Mouse (Mus musculus) cerebellum, adult 2 months (tissue): ENCODE measurements around the gene Dynlt3. TPM values are rescaled to one million over a fixed set of nuclear protein-coding genes. Genes with fewer than 3 reads are reported as not detected.
"Not testable (repeated sequence)": the region's sequence is repeated elsewhere in the genome, so short reads cannot be mapped to it uniquely, and the experiment has no call there.

Experiments
- DNase-seq, 2 experiments: peaks; one replicate each; pipeline ENCODE4 v3.0.0; 2021
- H3K27ac ChIP-seq: fragments of 200-500 bp; 2 replicates; pipeline ENCODE4 v1.5.1; 2012; ENCODE audit warnings: low read length, control low read depth, inconsistent platforms; ENCODE audit not compliant: insufficient read depth
- H3K27me3 ChIP-seq: fragments of 200-500 bp; 2 replicates; pipeline ENCODE4 v1.6.1; 2012; ENCODE audit warnings: inconsistent platforms, mild to moderate bottlenecking, low read length, moderate library complexity; ENCODE audit not compliant: control insufficient read depth, insufficient read depth
- H3K4me1 ChIP-seq: fragments of 200-500 bp; 2 replicates; pipeline ENCODE4 v1.6.1; 2011; ENCODE audit warnings: low read length; ENCODE audit not compliant: control insufficient read depth, insufficient read depth
- H3K4me3 ChIP-seq: fragments of 200-500 bp; replicated peaks from 2 replicates; pipeline ENCODE3; 2011; ENCODE audit warnings: mild to moderate bottlenecking, low read depth, low read length, control low read depth; ENCODE audit not compliant: insufficient read depth
- CTCF ChIP-seq: fragments of 200-500 bp; IDR thresholded peaks from 2 replicates; pipeline ENCODE4 v1.5.1; 2011; ENCODE audit warnings: low read depth, mild to moderate bottlenecking, control low read depth, low read length, moderate library complexity, borderline replicate concordance; ENCODE audit not compliant: insufficient read depth
- POLR2A ChIP-seq: fragments of 200-500 bp; IDR thresholded peaks from 2 replicates; pipeline ENCODE4 v1.6.1; 2011; ENCODE audit warnings: low read length, control low read depth, borderline replicate concordance; ENCODE audit not compliant: insufficient read depth
- WGBS: fragments of 180-500 bp; shearing (Covaris S2); methylation state at CpG from one replicate; pipeline ENCODE4 v1.1.7; 2018; 5-methylcytosine and 5-hydroxymethylcytosine counted together
- polyA plus RNA-seq: library from polyadenylated mRNA; depleted of rRNA; stranded (reverse); fragments of >200 nt; gene quantifications from 2 replicates; pipeline ENCODE4 v1.2.3, GENCODE M21; 2012; rRNA removed

Gene Dynlt3
- 214 and 225 TPM in 2 replicates for polyA plus RNA-seq

- Histone ChIP-seq H3K27ac (peak within 1 kb of the TSS; percentile 99), H3K27me3 (no peaks in the 10 kb centered on the region), H3K4me1 (no peaks in the 10 kb centered on the region), H3K4me3 (peak within 1 kb of the TSS; percentile 99)
- WGBS: 7% methylated on average over 30 of the region's 30 CpGs
- DNase-seq: peak; percentile 79 to 86
- TF ChIP-seq POLR2A (peak; percentile 47; the same call in 1 of the 2 replicates), CTCF (no peak)
Measured at GRCm38 (mm10) chrX:9662391-9663111, at the start of gene Dynlt3. Dynlt3 (minus strand) TSS chrX:9663003.

- WGBS: 90% methylated on average over 3 of the region's 3 CpGs
- DNase-seq: no peak
- Histone ChIP-seq H3K27ac (no peak overlapping the region), H3K4me1 (no peaks in the 10 kb centered on the region), H3K4me3 (no peak overlapping the region), H3K27me3 (no peaks in the 10 kb centered on the region)
- TF ChIP-seq CTCF (no peak), POLR2A (no peak)
Measured at GRCm38 (mm10) chrX:9699815-9700214, 37.0 kb upstream of the Dynlt3 start.

GRCm38 (mm10) chrX:9695997-9696396 lies 33.2 kb upstream of the Dynlt3 start:
- TF ChIP-seq POLR2A (no peak), CTCF (no peak)
- H3K27me3 ChIP-seq: no peaks in the 10 kb centered on the region
- WGBS: 30% methylated on average over 6 of the region's 6 CpGs
- H3K27ac ChIP-seq: no peak overlapping the region
- no peaks in the 10 kb centered on the region for H3K4me1 ChIP-seq
- DNase-seq: no peak
- H3K4me3 ChIP-seq: no peak overlapping the region

- no peaks in the 10 kb centered on the region for H3K4me1 ChIP-seq
- no peak for DNase-seq
- TF ChIP-seq POLR2A: no peak
- no peak for TF ChIP-seq CTCF
- no peak overlapping the region for H3K4me3 ChIP-seq
- no peaks in the 10 kb centered on the region for H3K27me3 ChIP-seq
- H3K27ac ChIP-seq: no peak overlapping the region
- WGBS: 44% methylated on average over 1 of the region's 1 CpGs
Measured at GRCm38 (mm10) chrX:9672040-9672439, 9.2 kb upstream of the Dynlt3 start.

GRCm38 (mm10) chrX:9671418-9671817 lies 8.6 kb upstream of the Dynlt3 start:
- Histone ChIP-seq H3K27ac (no peak overlapping the region), H3K27me3 (no peaks in the 10 kb centered on the region), H3K4me1 (no peaks in the 10 kb centered on the region), H3K4me3 (no peak overlapping the region)
- no peak for DNase-seq
- WGBS: 89% methylated on average over 3 of the region's 3 CpGs
- TF ChIP-seq POLR2A: no peak
- no peak for TF ChIP-seq CTCF

GRCm38 (mm10) chrX:9652806-9653205 lies 10.0 kb downstream of the Dynlt3 start:
- 21% methylated on average over 3 of the region's 3 CpGs for WGBS
- H3K27ac ChIP-seq: no peak overlapping the region
- TF ChIP-seq CTCF: no peak
- no peak overlapping the region for H3K4me3 ChIP-seq
- H3K27me3 ChIP-seq: no peaks in the 10 kb centered on the region
- DNase-seq: peak; percentile 12 to 49
- H3K4me1 ChIP-seq: no peaks in the 10 kb centered on the region

- not testable (repeated sequence) for H3K4me3 ChIP-seq, DNase-seq
- 65% methylated on average over 5 of the region's 5 CpGs for WGBS
Measured at GRCm38 (mm10) chrX:9640594-9640993, 22.2 kb downstream of the Dynlt3 start.

GRCm38 (mm10) chrX:9640126-9640525 lies 22.7 kb downstream of the Dynlt3 start:
- not testable (repeated sequence) for H3K27me3 ChIP-seq, H3K4me3 ChIP-seq, H3K27ac ChIP-seq, H3K4me1 ChIP-seq, DNase-seq
- WGBS: 57% methylated on average over 2 of the region's 2 CpGs

More at GRCm38 (mm10) chrX:9640594-9640993, 22.2 kb downstream of the Dynlt3 start:
- H3K27me3 ChIP-seq, H3K4me1 ChIP-seq, H3K27ac ChIP-seq: not testable (repeated sequence)

Other genes starting within 250 kb of the Dynlt3 start
- gene Cybb, start 175.2 kb downstream of the Dynlt3 start, polyA plus RNA-seq: 0.33 and 0.41 TPM in 2 replicates
- 0.27 TPM in 1 of 2 replicates, not detected in the other for gene H2al1o, start 90.6 kb downstream of the Dynlt3 start, polyA plus RNA-seq
- gene Hypm, start 183.9 kb upstream of the Dynlt3 start, polyA plus RNA-seq: not detected in 2 replicates
- not detected in 2 replicates for gene H2al3, start 186.7 kb upstream of the Dynlt3 start, polyA plus RNA-seq
- 0.51 and 0.62 TPM in 2 replicates for gene Sytl5, start 222.6 kb upstream of the Dynlt3 start, polyA plus RNA-seq